Mouse (Mus musculus) liver, embryonic 15.5 days (tissue): ENCODE results near the gene Rnf187. TPM values are rescaled to one million over a fixed set of nuclear protein-coding genes. Genes with fewer than 3 reads are reported as not detected.

Experiments
- ATAC-seq: fragments of 200-750 bp; cut with Nextera tagmentation; 2 replicates; pipeline ENCODE4 v1.8.0; 2017; ENCODE audit warnings: moderate number of reproducible peaks, mild to moderate bottlenecking, moderate library complexity; ENCODE audit not compliant: insufficient read depth
- H3K27ac ChIP-seq: fragments of 300-500 bp; sonication (generic); replicated peaks from 2 replicates; pipeline ENCODE4 v1.5.1; 2015; ENCODE audit warnings: mild to moderate bottlenecking, inconsistent platforms
- H3K27me3 ChIP-seq: fragments of 300-500 bp; sonication (generic); 2 replicates; pipeline ENCODE4 v1.6.1; 2015; ENCODE audit warnings: mild to moderate bottlenecking, inconsistent platforms
- H3K36me3 ChIP-seq: fragments of 300-500 bp; sonication (generic); replicated peaks from 2 replicates; pipeline ENCODE4 v1.6.1; 2015; ENCODE audit warnings: moderate library complexity, mild to moderate bottlenecking, inconsistent platforms
- H3K4me1 ChIP-seq: fragments of 300-500 bp; sonication (generic); replicated peaks from 2 replicates; pipeline ENCODE4 v1.6.1; 2015; ENCODE audit warnings: inconsistent platforms
- H3K4me2 ChIP-seq: fragments of 300-500 bp; sonication (generic); 2 replicates; pipeline ENCODE4 v1.6.1; 2015; ENCODE audit warnings: moderate library complexity, mild to moderate bottlenecking, inconsistent platforms
- H3K4me3 ChIP-seq: fragments of 300-500 bp; sonication (generic); replicated peaks from 2 replicates; pipeline ENCODE4 v1.5.1; 2015; ENCODE audit warnings: mild to moderate bottlenecking, inconsistent platforms
- H3K9ac ChIP-seq: fragments of 300-500 bp; sonication (generic); 2 replicates; pipeline ENCODE4 v1.6.1; 2015; ENCODE audit warnings: moderate library complexity, mild to moderate bottlenecking, inconsistent platforms
- H3K9me3 ChIP-seq: fragments of 300-500 bp; sonication (generic); replicated peaks from 2 replicates; pipeline ENCODE4 v1.6.1; 2016; ENCODE audit warnings: inconsistent platforms
- WGBS: fragments of 180-500 bp; shearing (Covaris S2); methylation state at CpG from one replicate; pipeline ENCODE4 v1.1.7; 2015; ENCODE audit warnings: mixed read lengths; ENCODE audit not compliant: insufficient replicate concordance; 5-methylcytosine and 5-hydroxymethylcytosine counted together
- polyA plus RNA-seq: library from polyadenylated mRNA; unstranded; fragments of >200 nt; fragmentation: Nextera tagmentation; extraction: Ambion mirVana; gene quantifications from 2 replicates; pipeline ENCODE4 v1.2.1, GENCODE M21; 2015

The Rnf187 gene
- polyA plus RNA-seq, 1 experiment from 2014 or later = 111 TPM

- peak within 1 kb of the TSS; percentile 83 for H3K27ac ChIP-seq
- peak within 1 kb of the TSS; percentile 87 for H3K9ac ChIP-seq
- peaks cover 21% of the 10 kb centered on the region for H3K36me3 ChIP-seq
- peak within 1 kb of the TSS; percentile 90 for H3K4me3 ChIP-seq
- no peaks in the 10 kb centered on the region for H3K9me3 ChIP-seq
- ATAC-seq = peak; percentile 56
- peak within 1 kb of the TSS; percentile 95 for H3K4me2 ChIP-seq
- H3K27me3 ChIP-seq = no peaks in the 10 kb centered on the region
- H3K4me1 ChIP-seq = peaks cover 66% of the 10 kb centered on the region
- WGBS = under 1% methylated on average over 64 of the region's 64 CpGs
Observed at GRCm38 (mm10) chr11:58978027-58978705, 39.5 kb upstream of the Rnf187 start, which contains the start of gene Trim11. Gene Trim11 (plus strand): TSS chr11:58978093.

GRCm38 (mm10) chr11:58977607-58978026, 38.9 kb upstream of the Rnf187 start:
- H3K9ac ChIP-seq = peak overlapping the region; percentile 87
- under 1% methylated on average over 21 of the region's 21 CpGs for WGBS

DNA sequence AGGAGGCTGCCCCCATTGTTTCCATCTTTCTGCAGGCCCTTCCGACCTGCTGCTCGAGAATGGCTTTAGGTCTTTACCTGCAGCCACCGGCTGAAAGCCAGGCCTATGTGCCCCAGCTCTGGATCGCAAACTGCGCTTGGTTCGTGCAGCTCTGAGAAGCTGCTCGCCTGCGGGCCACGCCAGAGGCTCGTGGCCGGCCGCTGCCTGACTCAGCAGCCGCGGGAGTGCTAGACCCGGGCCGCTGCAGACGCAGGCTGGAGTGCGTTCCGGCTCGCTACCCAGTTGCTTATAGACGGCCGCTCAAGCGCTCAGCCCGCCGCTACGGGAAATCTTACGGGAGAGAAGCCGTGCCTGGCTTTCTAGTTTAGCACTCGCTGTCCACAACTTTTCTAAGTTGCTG, 38.4 kb upstream of the Rnf187 start:
- Histone ChIP-seq H3K9me3 (no peaks in the 10 kb centered on the region), H3K9ac (peak overlapping the region; percentile 87), H3K36me3 (peaks cover 11% of the 10 kb centered on the region), H3K4me3 (peak overlapping the region; percentile 90), H3K27me3 (no peaks in the 10 kb centered on the region), H3K27ac (peak overlapping the region; percentile 83), H3K4me1 (peaks cover 61% of the 10 kb centered on the region), H3K4me2 (peak overlapping the region; percentile 95)
- peak; percentile 62 for ATAC-seq
- WGBS = under 1% methylated on average over 29 of the region's 29 CpGs

More at GRCm38 (mm10) chr11:58977607-58978026, 38.9 kb upstream of the Rnf187 start:
- peaks cover 66% of the 10 kb centered on the region for H3K4me1 ChIP-seq
- peaks cover 15% of the 10 kb centered on the region for H3K36me3 ChIP-seq
- peak overlapping the region; percentile 95 for H3K4me2 ChIP-seq
- peak; percentile 24; the same call in 1 of the 2 replicates for ATAC-seq
- H3K4me3 ChIP-seq = peak overlapping the region; percentile 90
- no peaks in the 10 kb centered on the region for H3K9me3 ChIP-seq
- no peaks in the 10 kb centered on the region for H3K27me3 ChIP-seq
- H3K27ac ChIP-seq = peak overlapping the region; percentile 83

DNA sequence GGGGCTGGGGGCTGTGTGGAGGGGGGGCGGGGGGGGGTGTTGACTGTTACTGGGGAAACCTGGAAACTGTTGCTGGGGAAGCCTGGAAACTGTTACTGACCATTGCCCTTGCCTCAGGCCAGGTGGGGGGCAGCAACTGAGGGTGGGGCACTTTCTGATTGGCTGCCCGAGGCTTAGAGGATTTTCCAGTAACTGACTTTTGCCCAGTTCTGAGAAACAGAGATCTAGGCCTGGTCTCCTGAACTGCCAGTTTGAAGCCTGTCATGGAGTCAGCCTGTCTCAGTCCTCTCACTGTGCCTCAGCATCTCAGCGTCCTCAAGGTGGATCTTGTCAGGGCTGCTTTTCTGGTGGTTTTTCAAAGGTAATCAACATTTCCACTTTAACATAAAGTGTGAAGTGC, 35.7 kb upstream of the Rnf187 start:
- Histone ChIP-seq H3K9me3 (no peaks in the 10 kb centered on the region), H3K4me1 (peaks cover 41% of the 10 kb centered on the region), H3K36me3 (peaks cover 17% of the 10 kb centered on the region), H3K27ac (no peak overlapping the region), H3K9ac (no peak overlapping the region), H3K4me3 (no peak overlapping the region), H3K4me2 (no peak overlapping the region), H3K27me3 (no peaks in the 10 kb centered on the region)
- WGBS = 61% methylated on average over 3 of the region's 3 CpGs
- ATAC-seq = no peak

DNA sequence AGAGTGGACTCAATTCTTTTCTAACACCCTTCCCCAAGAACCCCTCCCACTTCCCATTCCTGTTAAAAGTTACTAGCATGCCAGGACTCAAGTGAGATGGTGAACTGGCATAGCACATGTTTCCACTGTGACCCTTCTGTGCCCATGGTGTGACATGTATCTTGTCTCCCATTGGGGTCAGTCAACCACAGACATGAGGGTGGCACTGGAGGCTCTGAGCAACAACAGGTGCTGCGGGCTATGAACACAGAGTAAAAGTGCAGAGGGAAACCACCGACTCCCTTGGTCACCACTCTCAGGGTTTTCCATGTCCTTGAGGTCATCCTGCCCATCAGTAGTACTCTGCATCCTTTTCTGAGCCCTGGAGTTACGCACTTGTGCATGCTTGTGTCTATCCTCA, 33.1 kb upstream of the Rnf187 start:
- H3K27me3 ChIP-seq = no peaks in the 10 kb centered on the region
- H3K4me1 ChIP-seq = peaks cover 39% of the 10 kb centered on the region
- H3K27ac ChIP-seq = no peak overlapping the region
- 75% methylated on average over 3 of the region's 3 CpGs for WGBS
- H3K9ac ChIP-seq = no peak overlapping the region
- H3K4me3 ChIP-seq = no peak overlapping the region
- peaks cover 17% of the 10 kb centered on the region for H3K36me3 ChIP-seq
- ATAC-seq = no peak
- no peak overlapping the region for H3K4me2 ChIP-seq
- H3K9me3 ChIP-seq = no peaks in the 10 kb centered on the region

DNA sequence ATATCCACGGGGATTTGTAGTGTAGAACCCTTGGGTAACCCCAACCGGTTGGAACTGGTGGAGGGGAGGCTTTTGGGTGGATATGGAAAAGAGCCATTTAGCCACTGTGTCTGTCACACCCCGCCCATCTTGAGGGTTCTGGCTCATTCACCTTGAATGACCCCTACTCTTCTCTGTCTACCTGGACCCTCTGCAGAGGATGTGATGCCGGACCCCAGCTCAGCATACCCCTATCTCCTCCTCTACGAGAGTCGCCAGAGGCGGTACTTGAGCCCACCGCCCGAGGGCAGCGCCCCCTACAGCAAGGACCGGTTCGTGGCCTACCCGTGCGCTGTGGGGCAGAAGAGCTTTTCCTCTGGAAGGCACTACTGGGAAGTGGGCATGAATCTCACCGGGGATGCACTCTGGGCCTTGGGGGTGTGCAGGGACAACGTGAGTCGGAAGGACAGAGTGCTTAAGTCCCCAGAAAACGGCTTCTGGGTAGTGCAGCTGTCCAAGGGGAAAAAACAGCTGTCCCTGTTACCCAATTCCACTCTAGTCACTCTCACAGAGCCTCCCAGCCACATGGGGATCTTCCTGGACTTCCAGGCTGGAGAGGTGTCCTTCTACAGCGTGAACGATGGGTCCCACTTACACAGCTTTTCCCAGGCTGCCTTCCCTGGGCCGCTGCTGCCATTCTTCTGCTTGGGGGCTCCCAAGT, 32.3 kb upstream of the Rnf187 start:
- Histone ChIP-seq H3K27ac (no peak overlapping the region), H3K4me1 (peaks cover 42% of the 10 kb centered on the region), H3K36me3 (peaks cover 17% of the 10 kb centered on the region), H3K9ac (no peak overlapping the region), H3K4me3 (no peak overlapping the region), H3K27me3 (no peaks in the 10 kb centered on the region), H3K4me2 (no peak overlapping the region), H3K9me3 (no peaks in the 10 kb centered on the region)
- whole genome bisulfite sequencing = 82% methylated on average over 21 of the region's 21 CpGs
- ATAC-seq = no peak

DNA sequence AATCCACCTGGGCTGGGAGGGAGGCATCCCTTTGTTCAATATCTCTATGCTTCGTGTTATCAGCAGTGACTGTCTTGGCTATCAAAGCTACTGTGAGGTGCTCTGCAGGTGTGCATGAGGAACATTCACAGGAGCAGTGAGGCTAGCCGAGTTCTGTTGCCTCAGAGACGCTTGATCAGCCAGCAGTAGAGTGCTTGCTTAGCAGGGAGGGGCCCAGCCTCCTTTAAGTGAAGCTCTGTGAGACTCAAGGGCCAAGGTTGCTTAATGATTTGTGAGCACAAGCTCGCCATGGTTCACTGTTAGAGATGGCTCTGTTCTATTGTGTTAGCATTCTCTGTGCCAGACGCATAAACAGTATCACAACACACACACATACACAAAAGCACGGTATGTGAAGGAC, 30.9 kb upstream of the Rnf187 start:
- H3K9me3 ChIP-seq = no peaks in the 10 kb centered on the region
- no peak overlapping the region for H3K4me2 ChIP-seq
- H3K27ac ChIP-seq = no peak overlapping the region
- H3K36me3 ChIP-seq = peaks cover 14% of the 10 kb centered on the region; the same call in 1 of the 2 replicates
- H3K9ac ChIP-seq = no peak overlapping the region
- peaks cover 46% of the 10 kb centered on the region for H3K4me1 ChIP-seq
- H3K4me3 ChIP-seq = no peak overlapping the region
- 66% methylated on average over 6 of the region's 6 CpGs for WGBS
- ATAC-seq = no peak
- no peaks in the 10 kb centered on the region for H3K27me3 ChIP-seq

- Histone ChIP-seq H3K4me2 (no peak overlapping the region), H3K36me3 (peaks cover 14% of the 10 kb centered on the region; the same call in 1 of the 2 replicates), H3K4me1 (peaks cover 43% of the 10 kb centered on the region), H3K4me3 (no peak overlapping the region), H3K27me3 (peaks cover 3% of the 10 kb centered on the region; the same call in 1 of the 2 replicates), H3K27ac (no peak overlapping the region), H3K9ac (no peak overlapping the region), H3K9me3 (no peaks in the 10 kb centered on the region)
- ATAC-seq = no peak
- WGBS = 77% methylated on average over 8 of the region's 8 CpGs
Observed at GRCm38 (mm10) chr11:58969027-58969426, 30.3 kb upstream of the Rnf187 start.

DNA sequence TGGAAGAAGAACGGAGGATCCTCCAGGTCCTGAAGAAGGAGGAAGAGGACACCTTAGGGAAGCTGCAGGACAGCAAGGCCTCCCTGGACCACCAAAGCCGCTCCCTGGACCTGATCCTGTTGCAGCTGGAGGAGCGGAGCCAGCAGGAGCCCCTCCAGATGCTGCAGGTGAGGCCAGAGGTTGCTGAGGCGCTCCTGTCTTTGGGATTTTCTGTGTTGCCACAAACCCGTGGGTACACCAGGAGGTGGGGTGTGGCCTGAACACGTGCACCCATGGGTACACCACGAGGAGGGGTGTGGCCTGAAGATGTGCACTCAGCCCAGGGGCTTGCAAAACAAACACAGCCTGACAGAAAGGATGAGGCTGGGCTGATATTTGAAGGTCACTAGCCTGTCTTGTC, 29.8 kb upstream of the Rnf187 start:
- H3K4me3 ChIP-seq = no peak overlapping the region
- H3K36me3 ChIP-seq = peaks cover 14% of the 10 kb centered on the region; the same call in 1 of the 2 replicates
- 50% methylated on average over 7 of the region's 7 CpGs for WGBS
- no peaks in the 10 kb centered on the region for H3K9me3 ChIP-seq
- peaks cover 45% of the 10 kb centered on the region for H3K4me1 ChIP-seq
- no peak overlapping the region for H3K27ac ChIP-seq
- peaks cover 8% of the 10 kb centered on the region for H3K27me3 ChIP-seq
- ATAC-seq = peak; percentile 19; the same call in 1 of the 2 replicates
- H3K9ac ChIP-seq = no peak overlapping the region
- no peak overlapping the region for H3K4me2 ChIP-seq

DNA sequence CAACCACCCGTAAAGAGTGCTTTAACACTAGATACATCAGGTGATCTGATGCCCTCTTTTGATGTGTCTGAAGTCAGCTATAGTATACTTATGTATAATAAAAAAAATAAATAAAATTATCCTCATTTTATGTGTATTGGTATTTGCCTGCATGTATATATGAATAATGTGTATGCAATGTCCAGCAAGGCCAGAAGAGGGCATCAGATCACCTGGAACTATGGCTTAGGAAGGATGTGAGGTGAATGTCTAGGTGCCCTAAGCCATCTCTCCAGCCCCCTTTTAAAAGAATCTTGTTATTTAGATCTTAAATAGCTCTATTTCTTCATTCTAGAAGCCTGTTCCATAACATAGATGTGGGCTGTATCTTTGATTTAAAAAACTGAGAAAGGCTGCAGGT, 28.6 kb upstream of the Rnf187 start:
- H3K9ac ChIP-seq = no peak overlapping the region
- H3K36me3 ChIP-seq = peaks cover 14% of the 10 kb centered on the region; the same call in 1 of the 2 replicates
- H3K9me3 ChIP-seq = no peaks in the 10 kb centered on the region
- H3K4me1 ChIP-seq = peaks cover 49% of the 10 kb centered on the region
- no peak overlapping the region for H3K4me2 ChIP-seq
- 81% methylated on average over 1 of the region's 1 CpGs for WGBS
- ATAC-seq = no peak
- H3K4me3 ChIP-seq = no peak overlapping the region
- H3K27me3 ChIP-seq = peaks cover 20% of the 10 kb centered on the region
- H3K27ac ChIP-seq = no peak overlapping the region

DNA sequence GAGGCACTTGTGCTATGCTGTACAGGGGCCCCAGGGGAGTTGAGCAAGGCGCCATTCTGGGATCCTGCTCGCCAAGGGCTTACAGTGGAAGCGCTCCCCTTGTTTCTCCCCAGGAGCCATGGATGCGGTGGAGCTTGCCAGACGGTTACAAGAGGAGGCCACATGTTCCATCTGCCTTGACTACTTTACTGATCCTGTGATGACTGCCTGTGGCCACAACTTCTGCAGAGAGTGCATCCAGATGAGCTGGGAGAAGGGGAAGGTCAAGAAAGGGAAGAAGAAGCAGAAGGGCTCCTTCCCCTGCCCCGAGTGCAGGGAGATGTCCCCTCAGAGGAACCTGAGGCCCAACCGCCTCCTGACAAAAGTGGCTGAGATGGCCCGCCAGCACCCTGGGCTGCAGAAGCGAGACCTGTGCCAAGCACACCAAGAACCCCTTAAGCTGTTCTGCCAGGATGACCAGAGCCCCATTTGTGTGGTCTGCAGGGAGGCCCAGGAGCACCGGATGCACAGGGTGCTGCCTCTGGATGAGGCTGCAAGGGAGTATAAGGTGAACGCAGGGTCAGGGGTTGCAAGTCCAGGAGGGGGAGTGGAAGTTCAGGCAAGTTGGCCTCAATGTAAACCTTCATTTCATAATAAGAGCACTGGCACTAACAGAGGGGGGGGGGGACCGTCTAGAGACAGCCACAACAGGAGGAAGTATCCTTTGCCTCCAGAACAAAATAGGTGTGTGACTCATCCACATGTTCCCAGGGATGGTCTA, 26.5 kb upstream of the Rnf187 start:
- no peak overlapping the region for H3K9ac ChIP-seq
- H3K4me1 ChIP-seq = peaks cover 57% of the 10 kb centered on the region
- H3K36me3 ChIP-seq = 0 out of 2 replicates have a peak, but pooled peaks cover 2% of the 10 kb centered on the region
- H3K27me3 ChIP-seq = peaks cover 33% of the 10 kb centered on the region
- no peak overlapping the region for H3K4me3 ChIP-seq
- ATAC-seq = no peak
- H3K9me3 ChIP-seq = no peaks in the 10 kb centered on the region
- H3K27ac ChIP-seq = no peak overlapping the region
- no peak overlapping the region for H3K4me2 ChIP-seq
- WGBS = 38% methylated on average over 12 of the region's 12 CpGs
